Mouse (Mus musculus): ENCODE data around the gene Ccdc136. TPM values are rescaled to one million over a fixed set of nuclear protein-coding genes. Genes with fewer than 3 reads are reported as not detected.
"Not testable (repeated sequence)": the region's sequence is repeated elsewhere in the genome, so short reads cannot be mapped to it uniquely, and the experiment has no call there.

Gene Ccdc136
- polyA plus RNA-seq, 1 experiment from 2014 or later: 40.2 TPM

DNA sequence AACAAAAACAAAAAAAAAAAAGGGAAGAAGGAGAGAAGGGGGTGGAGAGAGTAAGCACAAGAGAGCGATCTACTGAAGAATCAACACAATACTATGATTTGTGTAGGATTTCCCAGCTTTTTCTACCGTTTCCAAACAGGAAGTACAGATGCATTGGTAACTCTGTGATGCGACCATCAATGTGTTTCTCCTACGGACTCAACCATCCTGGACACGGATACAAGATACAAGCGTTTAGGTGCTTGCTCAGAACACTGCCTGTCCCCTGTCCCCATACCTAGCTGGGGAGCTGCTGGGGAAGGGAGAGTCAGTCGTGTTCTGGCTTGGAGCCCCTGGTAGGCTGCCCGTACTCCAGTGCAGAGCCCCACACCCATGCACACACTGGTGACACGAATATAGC is 6.7 kb upstream of the Ccdc136 start:
- no peak overlapping the region for H3K4me3 ChIP-seq (ENCODE audit: low read depth, low read length)
- H3K4me2 ChIP-seq (ENCODE audit: low read length): no peak overlapping the region
- peaks cover 13% of the 10 kb centered on the region; the same call in 1 of the 2 replicates for H3K4me1 ChIP-seq (ENCODE audit: control insufficient read depth, insufficient read depth, low read length)
- H3K9me3 ChIP-seq (replicated peaks; ENCODE audit: control insufficient read depth, low read length): no peaks in the 10 kb centered on the region
- H3K27ac ChIP-seq (ENCODE audit: low read depth, low read length): no peak overlapping the region
- no peak for ATAC-seq
- no peaks in the 10 kb centered on the region for H3K27me3 ChIP-seq (replicated peaks; ENCODE audit: control insufficient read depth, insufficient read depth, low read length)
- DNase-seq (ENCODE audit: low spot score): no peak
- WGBS: 59% methylated on average over 9 of the region's 9 CpGs
- no peak overlapping the region for H3K9ac ChIP-seq (ENCODE audit: low read length)
- H3K36me3 ChIP-seq (ENCODE audit: control insufficient read depth, insufficient read depth, low read length): no peaks in the 10 kb centered on the region

GRCm38 (mm10) chr6:29390500-29390899 is 5.6 kb upstream of the Ccdc136 start:
- peaks cover 13% of the 10 kb centered on the region; the same call in 1 of the 2 replicates for H3K4me1 ChIP-seq (ENCODE audit: control insufficient read depth, insufficient read depth, low read length)
- H3K27ac ChIP-seq (ENCODE audit: low read depth, low read length); H3K36me3 ChIP-seq (ENCODE audit: control insufficient read depth, insufficient read depth, low read length); ATAC-seq; H3K9me3 ChIP-seq (replicated peaks; ENCODE audit: control insufficient read depth, low read length); H3K4me2 ChIP-seq (ENCODE audit: low read length); H3K9ac ChIP-seq (ENCODE audit: low read length); DNase-seq (ENCODE audit: low spot score); H3K27me3 ChIP-seq (replicated peaks; ENCODE audit: control insufficient read depth, insufficient read depth, low read length); H3K4me3 ChIP-seq (ENCODE audit: low read depth, low read length): not testable (repeated sequence)
- 78% methylated on average over 1 of the region's 1 CpGs for WGBS

DNA sequence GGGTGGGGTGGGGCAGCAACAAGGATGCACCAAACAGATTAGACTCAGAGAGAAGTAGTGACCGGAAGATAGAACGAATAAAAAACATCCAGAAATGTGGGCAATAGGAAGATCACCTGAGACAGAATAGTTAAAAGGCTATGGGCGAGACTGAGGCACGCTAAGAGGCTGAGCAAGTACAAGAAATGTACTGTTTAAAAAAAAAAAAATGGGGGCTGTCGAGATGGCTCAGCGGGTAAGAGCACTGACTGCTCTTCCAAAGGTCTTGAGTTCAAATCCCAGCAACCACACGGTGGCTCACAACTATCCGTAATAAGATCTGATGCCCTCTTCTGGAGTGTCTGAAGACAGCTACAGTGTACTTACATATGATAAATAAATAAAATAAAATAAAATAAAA is 4.9 kb upstream of the Ccdc136 start:
- not testable (repeated sequence) for DNase-seq (ENCODE audit: low spot score); H3K9ac ChIP-seq (ENCODE audit: low read length); H3K4me3 ChIP-seq (ENCODE audit: low read depth, low read length); H3K4me2 ChIP-seq (ENCODE audit: low read length); ATAC-seq; H3K27ac ChIP-seq (ENCODE audit: low read depth, low read length); H3K36me3 ChIP-seq (ENCODE audit: control insufficient read depth, insufficient read depth, low read length); H3K27me3 ChIP-seq (replicated peaks; ENCODE audit: control insufficient read depth, insufficient read depth, low read length); H3K9me3 ChIP-seq (replicated peaks; ENCODE audit: control insufficient read depth, low read length)
- peaks cover 18% of the 10 kb centered on the region; the same call in 1 of the 2 replicates for H3K4me1 ChIP-seq (ENCODE audit: control insufficient read depth, insufficient read depth, low read length)
- 81% methylated on average over 8 of the region's 8 CpGs for WGBS

GRCm38 (mm10) chr6:29391802-29392201 is 4.3 kb upstream of the Ccdc136 start:
- Histone ChIP-seq H3K27ac (ENCODE audit: low read depth, low read length) (no peak overlapping the region), H3K4me2 (ENCODE audit: low read length) (no peak overlapping the region), H3K4me1 (ENCODE audit: control insufficient read depth, insufficient read depth, low read length) (peaks cover 18% of the 10 kb centered on the region; the same call in 1 of the 2 replicates), H3K4me3 (ENCODE audit: low read depth, low read length) (no peak overlapping the region), H3K36me3 (ENCODE audit: control insufficient read depth, insufficient read depth, low read length) (no peaks in the 10 kb centered on the region), H3K9me3 (replicated peaks; ENCODE audit: control insufficient read depth, low read length) (no peaks in the 10 kb centered on the region), H3K9ac (ENCODE audit: low read length) (no peak overlapping the region), H3K27me3 (replicated peaks; ENCODE audit: control insufficient read depth, insufficient read depth, low read length) (no peaks in the 10 kb centered on the region; the same call in 1 of the 2 replicates)
- DNase-seq (ENCODE audit: low spot score) (no peak), ATAC-seq (no peak)
- WGBS: 73% methylated on average over 4 of the region's 4 CpGs

- Histone ChIP-seq H3K27me3 (replicated peaks; ENCODE audit: control insufficient read depth, insufficient read depth, low read length) (no peaks in the 10 kb centered on the region; the same call in 1 of the 2 replicates), H3K4me1 (ENCODE audit: control insufficient read depth, insufficient read depth, low read length) (peaks cover 6% of the 10 kb centered on the region; the same call in 1 of the 2 replicates), H3K36me3 (ENCODE audit: control insufficient read depth, insufficient read depth, low read length) (no peaks in the 10 kb centered on the region), H3K9me3 (replicated peaks; ENCODE audit: control insufficient read depth, low read length) (no peaks in the 10 kb centered on the region), H3K4me2 (ENCODE audit: low read length) (no peak overlapping the region), H3K4me3 (ENCODE audit: low read depth, low read length) (no peak overlapping the region), H3K9ac (ENCODE audit: low read length) (no peak overlapping the region), H3K27ac (ENCODE audit: low read depth, low read length) (no peak overlapping the region)
- DNase-seq (ENCODE audit: low spot score) (no peak), ATAC-seq (no peak)
- 70% methylated on average over 1 of the region's 1 CpGs for WGBS
Observed at GRCm38 (mm10) chr6:29394286-29394685, 1.8 kb upstream of the Ccdc136 start.

GRCm38 (mm10) chr6:29396714-29397540 is 818 bp downstream of the Ccdc136 start:
- DNase-seq (ENCODE audit: low spot score): peak; percentile 37
- H3K4me1 ChIP-seq (ENCODE audit: control insufficient read depth, insufficient read depth, low read length): peaks cover 6% of the 10 kb centered on the region; the same call in 1 of the 2 replicates
- peak overlapping the region; percentile 81 for H3K9ac ChIP-seq (ENCODE audit: low read length)

GRCm38 (mm10) chr6:29397575-29397974 is 1.5 kb downstream of the Ccdc136 start:
- DNase-seq (ENCODE audit: low spot score) (peak; percentile 81), ATAC-seq (peak; percentile 77)
- Histone ChIP-seq H3K27me3 (replicated peaks; ENCODE audit: control insufficient read depth, insufficient read depth, low read length) (no peaks in the 10 kb centered on the region; the same call in none of the 2 replicates), H3K9me3 (replicated peaks; ENCODE audit: control insufficient read depth, low read length) (no peaks in the 10 kb centered on the region), H3K4me2 (ENCODE audit: low read length) (peak overlapping the region; percentile 82), H3K36me3 (ENCODE audit: control insufficient read depth, insufficient read depth, low read length) (no peaks in the 10 kb centered on the region), H3K27ac (ENCODE audit: low read depth, low read length) (peak overlapping the region; percentile 80), H3K4me3 (ENCODE audit: low read depth, low read length) (peak overlapping the region; percentile 69), H3K9ac (ENCODE audit: low read length) (peak overlapping the region; percentile 81), H3K4me1 (ENCODE audit: control insufficient read depth, insufficient read depth, low read length) (peaks cover 6% of the 10 kb centered on the region; the same call in 1 of the 2 replicates)
- 2% methylated on average over 6 of the region's 6 CpGs for WGBS

More at GRCm38 (mm10) chr6:29396714-29397540, 818 bp downstream of the Ccdc136 start:
- WGBS: 1% methylated on average over 22 of the region's 24 CpGs
- peak; percentile 66 for ATAC-seq
- no peaks in the 10 kb centered on the region for H3K36me3 ChIP-seq (ENCODE audit: control insufficient read depth, insufficient read depth, low read length)
- peak overlapping the region; percentile 80 for H3K27ac ChIP-seq (ENCODE audit: low read depth, low read length)
- H3K4me3 ChIP-seq (ENCODE audit: low read depth, low read length): peak overlapping the region; percentile 69
- peak overlapping the region; percentile 82 for H3K4me2 ChIP-seq (ENCODE audit: low read length)
- H3K27me3 ChIP-seq (replicated peaks; ENCODE audit: control insufficient read depth, insufficient read depth, low read length): no peaks in the 10 kb centered on the region; the same call in none of the 2 replicates
- no peaks in the 10 kb centered on the region for H3K9me3 ChIP-seq (replicated peaks; ENCODE audit: control insufficient read depth, low read length)

DNA sequence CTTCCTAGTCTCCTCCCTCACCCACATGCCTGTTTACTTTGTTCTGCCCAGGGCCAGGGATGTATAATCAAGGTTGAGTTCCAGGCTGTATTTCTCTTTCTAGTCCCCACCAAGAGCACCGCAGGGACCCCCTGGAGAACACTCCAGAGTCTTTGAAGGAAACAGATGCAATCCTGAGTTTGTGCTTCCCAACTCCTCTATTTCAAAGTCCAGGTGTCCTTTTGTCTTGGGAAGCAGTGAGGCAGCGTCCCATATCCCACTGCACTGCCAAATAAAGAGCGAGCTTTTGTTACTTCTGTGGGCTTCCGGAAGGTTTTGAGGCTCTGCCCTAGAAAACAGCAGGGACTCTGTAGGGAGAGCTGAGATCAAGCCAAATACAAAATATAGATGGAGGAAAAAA is 3.7 kb downstream of the Ccdc136 start:
- WGBS: 78% methylated on average over 4 of the region's 4 CpGs
- no peak for ATAC-seq
- Histone ChIP-seq H3K4me3 (ENCODE audit: low read depth, low read length) (no peak overlapping the region), H3K9ac (ENCODE audit: low read length) (no peak overlapping the region), H3K27ac (ENCODE audit: low read depth, low read length) (no peak overlapping the region), H3K36me3 (ENCODE audit: control insufficient read depth, insufficient read depth, low read length) (no peaks in the 10 kb centered on the region), H3K27me3 (replicated peaks; ENCODE audit: control insufficient read depth, insufficient read depth, low read length) (no peaks in the 10 kb centered on the region; the same call in none of the 2 replicates), H3K4me1 (ENCODE audit: control insufficient read depth, insufficient read depth, low read length) (peaks cover 6% of the 10 kb centered on the region; the same call in 1 of the 2 replicates), H3K4me2 (ENCODE audit: low read length) (no peak overlapping the region), H3K9me3 (replicated peaks; ENCODE audit: control insufficient read depth, low read length) (no peaks in the 10 kb centered on the region)
- no peak for DNase-seq (ENCODE audit: low spot score)

Measured in forebrain, embryonic 14.5 days (tissue).